Mouse (Mus musculus) liver, postnatal 0 days (tissue): Measurements from ENCODE around the gene Tmem129.

Experiments used
- CTCF ChIP-seq: sonication (generic); IDR thresholded peaks from 2 replicates; pipeline ENCODE4 v1.5.1; 2016; ENCODE audit warnings: antibody characterized with exemption, low read depth
- EP300 ChIP-seq: IDR thresholded peaks from 2 replicates; pipeline ENCODE4 v1.6.1; 2016; ENCODE audit warnings: antibody characterized with exemption, low read depth, mild to moderate bottlenecking

DNA sequence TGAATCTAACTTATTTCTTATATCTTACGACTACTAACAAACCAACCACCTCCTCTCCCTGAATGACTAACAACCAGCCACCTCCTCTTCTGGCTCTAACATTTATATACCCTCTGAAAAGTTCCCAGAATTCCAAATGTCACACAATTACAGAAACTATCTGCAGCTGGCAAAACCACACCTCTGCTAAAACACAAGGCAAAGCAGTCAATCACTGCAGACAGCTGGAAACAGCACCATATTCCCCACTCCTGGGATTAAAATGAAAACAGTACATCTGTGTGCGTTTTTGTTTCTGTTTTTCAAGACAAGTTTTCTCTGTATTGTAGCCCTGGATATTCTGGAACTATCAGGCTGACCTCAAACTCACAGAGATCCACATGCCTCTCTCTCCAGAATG is 35.5 kb downstream of the Tmem129 start:
- TF ChIP-seq CTCF: no peak
- TF ChIP-seq EP300: no peak
